Mouse (Mus musculus): ENCODE measurements around the gene Lama5.
"Not testable (repeated sequence)": the region's sequence is repeated elsewhere in the genome, so short reads cannot be mapped to it uniquely, and the experiment has no call there.

Lama5 gene

DNA sequence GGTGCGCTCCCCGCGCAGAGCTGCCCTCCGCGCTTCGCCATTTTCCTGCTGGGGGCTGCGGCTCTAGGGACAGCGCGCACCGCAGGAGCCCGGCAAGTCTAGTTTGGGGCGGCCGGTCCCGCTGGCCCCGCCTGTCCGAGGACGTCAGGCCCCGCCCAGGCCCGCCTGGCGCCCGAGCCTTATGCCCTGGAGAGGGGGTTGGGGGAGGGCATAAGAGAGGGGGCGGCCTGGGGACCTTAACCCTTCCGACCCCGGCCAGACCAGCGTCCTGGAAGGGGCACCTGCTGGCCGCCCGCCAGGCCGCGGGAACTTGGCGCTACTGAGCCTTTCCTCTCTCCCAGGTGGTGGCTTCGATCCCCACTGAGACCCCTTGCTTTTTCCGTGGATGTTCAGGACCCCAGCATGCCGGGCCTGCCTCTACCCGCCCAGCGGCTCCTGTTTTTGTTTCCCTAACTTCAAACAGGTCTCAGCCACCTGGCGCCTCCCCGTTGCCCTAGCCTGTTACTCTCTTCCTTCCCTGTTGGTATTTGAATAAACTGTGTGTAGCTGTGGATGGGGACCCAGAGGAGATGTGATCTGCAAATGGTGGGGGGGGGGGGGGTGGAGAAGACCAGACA, at the start of gene Lama5:
Lama5 (minus strand) TSS at position 98 of the 617 bp plus-strand sequence.
- Histone ChIP-seq H3K27me3 (ENCODE audit: control insufficient read depth, insufficient read depth, low read length, poor library complexity, severe bottlenecking) (no peaks in the 10 kb centered on the region), H3K36me3 (ENCODE audit: control insufficient read depth, insufficient read depth, low read length, poor library complexity, severe bottlenecking) (no peaks in the 10 kb centered on the region)
- peak; percentile 8 for DNase-seq (ENCODE audit: low read depth, low spot score)

DNA sequence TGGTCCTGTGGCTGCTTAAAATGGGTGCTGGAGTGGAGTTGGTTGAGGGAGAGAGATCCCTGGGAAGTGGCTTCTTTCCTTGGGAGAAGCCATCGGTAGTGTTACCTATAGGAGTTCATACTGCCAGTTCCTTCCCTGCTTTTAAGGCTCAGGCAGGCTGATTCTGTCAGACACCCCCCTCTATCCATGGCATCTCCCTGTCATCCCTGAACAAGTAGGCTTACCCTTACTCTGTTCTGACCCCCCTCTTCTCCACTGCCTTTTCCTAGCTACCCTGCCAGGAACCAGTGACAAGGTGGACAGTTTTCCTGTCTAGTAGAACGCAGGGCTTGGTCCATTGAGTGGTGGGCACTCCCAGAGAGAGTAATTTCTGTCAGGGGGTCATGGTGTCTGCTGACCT, 48.9 kb upstream of the Lama5 start:
- DNase-seq (ENCODE audit: low read depth, low spot score), result no peak
- H3K27me3 ChIP-seq (ENCODE audit: control insufficient read depth, insufficient read depth, low read length, poor library complexity, severe bottlenecking), result no peaks in the 10 kb centered on the region
- no peaks in the 10 kb centered on the region for H3K36me3 ChIP-seq (ENCODE audit: control insufficient read depth, insufficient read depth, low read length, poor library complexity, severe bottlenecking)

DNA sequence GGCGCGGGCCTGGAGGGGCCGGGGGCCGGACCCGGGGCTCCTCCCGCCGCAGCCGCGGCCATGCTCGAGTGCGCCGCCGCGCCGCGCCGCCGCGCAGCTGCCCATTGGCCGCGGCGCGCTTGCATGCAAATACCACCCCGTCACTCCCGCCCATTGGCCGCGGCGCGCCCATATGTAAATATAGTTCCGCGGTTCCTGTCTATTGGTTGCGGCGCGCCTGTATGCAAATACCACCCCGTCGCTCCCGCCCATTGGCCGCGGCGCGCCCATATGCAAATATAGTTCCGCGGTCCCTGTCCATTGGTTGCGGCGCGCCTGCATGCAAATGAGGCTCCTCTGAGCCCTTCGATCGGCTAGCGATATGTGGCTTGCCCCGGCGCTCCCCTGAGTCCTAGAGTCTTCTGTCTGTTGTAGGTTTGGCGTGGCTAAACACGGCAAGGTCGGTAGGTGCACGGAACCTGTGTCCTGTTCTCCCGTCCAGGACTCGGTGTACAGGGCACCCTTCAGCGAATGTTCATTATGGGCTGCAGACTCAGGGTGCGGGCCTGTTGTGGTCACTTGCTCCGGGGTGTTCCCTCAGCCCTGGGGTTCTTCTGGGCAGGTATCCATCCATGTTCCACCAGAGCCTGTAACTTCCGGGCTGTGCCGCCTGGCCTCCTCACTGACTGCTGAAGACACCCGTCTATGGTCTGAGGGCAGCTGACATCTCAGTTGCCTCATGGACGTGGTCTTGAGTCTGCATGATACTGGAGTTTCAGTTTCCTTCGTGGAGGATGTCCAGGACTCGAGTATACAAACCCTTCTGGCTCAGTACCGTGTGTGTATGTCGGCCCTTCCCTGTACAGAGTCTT, 48.0 kb upstream of the Lama5 start, which contains the start of gene Cables2:
Cables2 (minus strand) TSS at position 103 of the 851 bp plus-strand sequence.
- peak; percentile 98 for DNase-seq (ENCODE audit: low read depth, low spot score)
- no peaks in the 10 kb centered on the region for H3K36me3 ChIP-seq (ENCODE audit: control insufficient read depth, insufficient read depth, low read length, poor library complexity, severe bottlenecking)
- no peaks in the 10 kb centered on the region for H3K27me3 ChIP-seq (ENCODE audit: control insufficient read depth, insufficient read depth, low read length, poor library complexity, severe bottlenecking)

DNA sequence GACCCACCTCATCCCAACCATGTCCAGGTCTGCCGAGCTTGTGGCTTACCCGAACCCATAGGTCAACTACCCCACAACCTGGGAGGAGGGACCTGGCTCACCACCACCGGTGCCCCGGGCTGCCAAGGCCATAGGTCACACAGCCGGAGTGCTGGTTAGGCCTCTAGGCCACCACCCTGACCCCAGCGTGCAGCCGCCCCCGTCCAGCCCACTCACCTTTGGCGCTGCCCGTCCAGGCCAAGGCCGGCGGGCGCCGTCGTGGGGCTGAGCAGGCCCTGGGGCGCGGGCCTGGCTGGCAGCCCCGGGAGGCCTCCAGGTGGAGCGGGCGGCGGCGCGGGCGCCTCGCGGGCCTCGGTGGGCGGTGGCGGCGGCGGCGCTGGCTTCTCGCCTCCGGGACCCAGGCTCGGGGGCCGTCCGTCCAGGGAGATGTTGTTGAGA, 47.2 kb upstream of the Lama5 start:
- H3K27me3 ChIP-seq (ENCODE audit: control insufficient read depth, insufficient read depth, low read length, poor library complexity, severe bottlenecking), result no peaks in the 10 kb centered on the region
- DNase-seq (ENCODE audit: low read depth, low spot score), result peak; percentile 29

DNA sequence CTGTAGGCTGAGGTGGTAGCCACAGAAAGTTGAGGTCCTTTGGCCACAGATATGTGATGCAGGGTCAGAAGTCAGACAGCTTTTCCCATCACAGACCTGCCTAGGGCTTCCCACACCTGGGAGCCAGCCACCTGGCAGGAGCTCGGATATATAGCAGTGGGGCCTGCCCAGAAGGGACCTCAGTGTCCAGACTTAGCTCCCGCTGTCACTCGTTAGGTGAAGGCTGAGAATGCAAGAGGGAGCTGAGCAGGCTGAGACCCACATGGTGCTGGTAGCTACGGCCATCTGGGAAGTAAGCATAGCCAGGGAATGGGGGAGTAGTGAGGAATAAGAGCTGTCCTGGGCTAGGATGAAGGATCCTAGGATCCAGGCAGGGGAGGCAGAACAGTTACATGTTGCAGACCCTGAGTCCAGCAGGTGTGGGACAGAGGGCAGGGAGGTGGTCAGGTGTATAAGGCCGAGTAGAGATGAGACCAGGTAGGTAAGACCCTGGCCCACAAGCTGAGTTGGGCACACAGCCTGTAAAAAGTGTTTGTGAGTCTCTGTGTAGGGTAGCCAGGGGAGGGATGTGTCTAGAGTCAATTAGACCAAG, 46.2 kb upstream of the Lama5 start:
- H3K36me3 ChIP-seq (ENCODE audit: control insufficient read depth, insufficient read depth, low read length, poor library complexity, severe bottlenecking), result peaks cover 3% of the 10 kb centered on the region; the same call in 1 of the 2 replicates
- H3K27me3 ChIP-seq (ENCODE audit: control insufficient read depth, insufficient read depth, low read length, poor library complexity, severe bottlenecking), result no peaks in the 10 kb centered on the region
- no peak for DNase-seq (ENCODE audit: low read depth, low spot score)

More for the DNA sequence above, 47.2 kb upstream of the Lama5 start:
- no peaks in the 10 kb centered on the region for H3K36me3 ChIP-seq (ENCODE audit: control insufficient read depth, insufficient read depth, low read length, poor library complexity, severe bottlenecking)

GRCm38 (mm10) chr2:180270537-180271255, 45.0 kb upstream of the Lama5 start:
- peaks cover 3% of the 10 kb centered on the region; the same call in 1 of the 2 replicates for H3K36me3 ChIP-seq (ENCODE audit: control insufficient read depth, insufficient read depth, low read length, poor library complexity, severe bottlenecking)
- no peaks in the 10 kb centered on the region for H3K27me3 ChIP-seq (ENCODE audit: control insufficient read depth, insufficient read depth, low read length, poor library complexity, severe bottlenecking)
- DNase-seq (ENCODE audit: low read depth, low spot score), result peak; percentile 74

DNA sequence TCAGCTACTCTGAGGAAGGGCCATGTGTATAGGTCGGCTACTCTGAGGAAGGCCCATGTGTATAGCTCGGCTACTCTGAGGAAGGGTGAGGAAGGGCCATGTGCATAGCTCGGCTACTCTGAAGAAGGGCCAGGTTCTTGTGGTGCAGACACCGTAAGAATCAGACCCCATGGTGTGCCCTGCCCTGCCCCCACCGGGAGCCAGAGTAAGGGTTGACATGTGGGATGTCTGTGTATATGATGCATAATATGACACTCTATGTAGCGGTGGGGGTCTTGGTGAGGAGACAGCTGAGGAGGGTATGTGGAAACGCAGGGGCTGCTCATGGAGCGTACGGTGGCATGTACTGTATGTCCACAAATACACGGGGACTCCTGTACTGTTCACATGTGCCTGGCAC, 43.7 kb upstream of the Lama5 start:
- Histone ChIP-seq H3K36me3 (ENCODE audit: control insufficient read depth, insufficient read depth, low read length, poor library complexity, severe bottlenecking) (peaks cover 3% of the 10 kb centered on the region; the same call in 1 of the 2 replicates), H3K27me3 (ENCODE audit: control insufficient read depth, insufficient read depth, low read length, poor library complexity, severe bottlenecking) (no peaks in the 10 kb centered on the region)
- no peak for DNase-seq (ENCODE audit: low read depth, low spot score)

DNA sequence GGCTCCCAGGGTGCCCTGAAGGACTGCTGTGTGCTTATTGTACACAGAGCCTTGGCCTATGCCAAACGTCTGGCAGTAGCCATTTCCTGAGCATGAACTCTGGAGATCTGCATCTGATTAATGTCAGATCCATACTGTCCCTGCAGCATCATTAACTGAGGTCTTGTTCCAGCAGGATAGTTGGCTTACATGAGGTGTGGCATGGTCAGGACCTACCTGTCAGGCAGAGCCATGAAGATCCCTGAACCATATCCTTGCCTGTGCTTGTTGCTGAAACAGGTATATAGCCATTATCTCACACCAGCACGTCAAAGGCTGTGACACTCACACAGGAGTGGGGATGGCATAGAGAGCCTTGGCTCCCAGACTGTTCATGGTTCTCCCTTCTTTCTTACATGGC, 42.3 kb upstream of the Lama5 start:
- Histone ChIP-seq H3K27me3 (ENCODE audit: control insufficient read depth, insufficient read depth, low read length, poor library complexity, severe bottlenecking) (no peaks in the 10 kb centered on the region), H3K36me3 (ENCODE audit: control insufficient read depth, insufficient read depth, low read length, poor library complexity, severe bottlenecking) (peaks cover 7% of the 10 kb centered on the region; the same call in 1 of the 2 replicates)
- DNase-seq (ENCODE audit: low read depth, low spot score), result no peak

- no peak for DNase-seq (ENCODE audit: low read depth, low spot score)
- Histone ChIP-seq H3K36me3 (ENCODE audit: control insufficient read depth, insufficient read depth, low read length, poor library complexity, severe bottlenecking) (peaks cover 12% of the 10 kb centered on the region), H3K27me3 (ENCODE audit: control insufficient read depth, insufficient read depth, low read length, poor library complexity, severe bottlenecking) (no peaks in the 10 kb centered on the region)
Measured at GRCm38 (mm10) chr2:180262891-180263290, 37.2 kb upstream of the Lama5 start.

DNA sequence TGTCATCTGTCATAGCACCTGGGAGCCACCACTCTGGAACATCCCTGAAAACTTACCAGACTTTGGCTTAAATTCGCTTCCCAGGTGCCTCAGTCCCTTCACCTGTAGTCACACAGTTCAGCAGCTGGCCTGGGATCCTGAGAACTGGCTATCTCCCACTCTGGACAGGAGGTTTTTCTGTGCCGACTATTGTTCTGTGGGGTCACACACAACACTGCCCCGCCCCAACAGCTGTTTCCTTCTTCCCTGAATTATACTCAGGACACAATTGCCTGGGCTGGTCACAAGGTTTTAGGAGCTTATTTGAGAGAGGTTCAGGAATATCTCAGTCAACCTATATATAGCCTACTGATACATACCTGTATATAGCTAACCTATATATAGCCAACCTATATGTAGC, 36.8 kb upstream of the Lama5 start:
- H3K27me3 ChIP-seq (ENCODE audit: control insufficient read depth, insufficient read depth, low read length, poor library complexity, severe bottlenecking), result no peaks in the 10 kb centered on the region
- DNase-seq (ENCODE audit: low read depth, low spot score), result no peak
- H3K36me3 ChIP-seq (ENCODE audit: control insufficient read depth, insufficient read depth, low read length, poor library complexity, severe bottlenecking), result peaks cover 10% of the 10 kb centered on the region

GRCm38 (mm10) chr2:180261901-180262300, 36.2 kb upstream of the Lama5 start:
- Histone ChIP-seq H3K36me3 (ENCODE audit: control insufficient read depth, insufficient read depth, low read length, poor library complexity, severe bottlenecking) (peaks cover 9% of the 10 kb centered on the region), H3K27me3 (ENCODE audit: control insufficient read depth, insufficient read depth, low read length, poor library complexity, severe bottlenecking) (no peaks in the 10 kb centered on the region)
- no peak for DNase-seq (ENCODE audit: low read depth, low spot score)

DNA sequence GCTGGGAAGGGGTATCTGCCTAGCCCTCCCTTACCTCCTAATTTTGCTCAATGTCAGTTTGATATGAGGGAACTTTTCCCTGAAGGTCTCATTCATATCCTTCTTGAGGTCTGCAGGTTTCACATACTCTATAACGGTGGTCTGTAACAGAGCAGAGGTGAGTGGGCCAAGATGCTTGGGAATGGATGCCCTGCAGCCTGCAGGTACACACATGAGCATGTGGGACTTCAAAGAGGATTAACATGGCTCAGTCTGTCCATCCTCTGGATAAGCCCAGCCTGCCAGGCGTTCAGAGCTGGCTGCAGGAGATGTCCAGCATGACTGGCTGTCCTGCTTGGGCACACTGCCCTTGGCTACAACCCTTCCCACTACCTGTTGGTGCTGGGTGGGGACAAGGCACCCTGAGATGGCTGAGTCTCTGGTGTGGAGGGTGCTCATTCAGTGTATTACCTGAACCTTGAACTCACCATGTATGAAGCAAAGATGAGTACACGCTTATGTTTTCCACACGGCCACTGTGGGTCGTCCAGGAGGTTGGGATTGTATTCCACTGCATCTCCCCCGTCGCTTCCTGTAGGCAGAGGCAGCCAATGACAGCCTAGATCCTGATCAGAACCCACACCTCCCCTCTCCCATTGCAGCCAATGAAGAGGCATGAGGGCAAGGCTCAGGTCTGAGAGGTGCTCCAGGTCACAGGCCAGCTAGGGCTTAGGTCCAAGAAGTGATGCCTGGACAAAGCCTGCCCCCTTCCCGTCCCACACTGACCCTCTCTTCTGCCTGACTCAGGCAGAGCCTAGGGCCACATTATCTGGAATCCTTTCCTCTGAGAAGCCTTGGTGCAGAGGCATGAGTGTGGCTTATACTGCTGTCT, 35.2 kb upstream of the Lama5 start:
- no peaks in the 10 kb centered on the region for H3K27me3 ChIP-seq (ENCODE audit: control insufficient read depth, insufficient read depth, low read length, poor library complexity, severe bottlenecking)
- peaks cover 9% of the 10 kb centered on the region for H3K36me3 ChIP-seq (ENCODE audit: control insufficient read depth, insufficient read depth, low read length, poor library complexity, severe bottlenecking)

DNA sequence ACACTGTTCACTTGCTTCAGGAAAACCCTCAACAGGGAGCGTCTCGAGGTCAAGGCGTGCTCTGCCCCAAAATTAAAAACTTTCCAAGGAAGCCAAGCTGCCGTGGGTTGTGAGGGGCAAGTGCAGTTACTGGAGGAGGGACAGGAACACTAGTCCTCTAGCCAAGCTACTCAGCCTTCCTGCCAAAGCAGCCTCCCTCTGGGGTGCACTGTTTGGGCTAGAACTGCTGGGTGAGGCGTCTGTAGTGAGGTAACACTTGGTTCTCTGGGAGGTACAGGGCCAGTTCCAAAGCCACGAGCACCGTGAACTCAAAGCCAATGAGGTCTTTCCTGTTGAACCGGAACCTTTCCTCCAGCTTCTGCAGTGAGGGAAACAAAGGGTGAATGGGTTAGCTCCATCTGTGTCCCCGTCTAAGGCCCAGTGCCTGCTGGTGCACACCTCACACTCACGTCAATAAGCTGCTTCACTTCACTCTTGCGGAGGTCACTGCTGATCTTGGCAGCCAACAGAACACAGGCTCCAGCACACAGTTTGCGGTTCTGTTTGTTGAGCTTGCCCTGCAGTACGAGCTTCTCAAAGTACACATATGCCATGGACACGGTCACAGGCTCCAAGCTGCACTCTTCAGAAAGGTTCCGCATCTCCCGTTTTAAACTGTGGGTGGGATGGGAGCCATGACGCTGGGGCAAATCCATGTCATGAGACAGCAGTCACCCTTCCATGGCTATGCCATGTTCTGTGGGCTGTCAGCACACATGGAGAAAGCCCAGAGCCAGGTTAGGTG, 34.4 kb upstream of the Lama5 start:
- not testable (repeated sequence) for DNase-seq (ENCODE audit: low read depth, low spot score); H3K27me3 ChIP-seq (ENCODE audit: control insufficient read depth, insufficient read depth, low read length, poor library complexity, severe bottlenecking); H3K36me3 ChIP-seq (ENCODE audit: control insufficient read depth, insufficient read depth, low read length, poor library complexity, severe bottlenecking)

More for the DNA sequence above, 35.2 kb upstream of the Lama5 start:
- no peak for DNase-seq (ENCODE audit: low read depth, low spot score)

Measured in splenic B cell, adult 2 months (primary cell).